Mouse (Mus musculus): Measurements from ENCODE around the gene Gzme. TPM values are rescaled to one million over a fixed set of nuclear protein-coding genes. Genes with fewer than 3 reads are reported as not detected.

Gene Gzme
- polyA plus RNA-seq, 1 experiment, result not detected

- Histone ChIP-seq H3K4me3 (replicated peaks; ENCODE audit: insufficient read depth, low read depth, low read length) (no peak overlapping the region), H3K27ac (ENCODE audit: insufficient read depth, low read length) (no peak overlapping the region), H3K4me1 (ENCODE audit: control insufficient read depth, insufficient read depth, low read length) (no peaks in the 10 kb centered on the region), H3K27me3 (ENCODE audit: control insufficient read depth, insufficient read depth, low read length) (no peaks in the 10 kb centered on the region; the same call in 1 of the 2 replicates)
- no peak for DNase-seq
- no peak for TF ChIP-seq CTCF (IDR thresholded peaks at IDR 0.05; ENCODE audit: borderline replicate concordance, insufficient read depth, low read depth, low read length)
- TF ChIP-seq POLR2A (IDR thresholded peaks at IDR 0.05; ENCODE audit: borderline replicate concordance, insufficient read depth, low read length), result no peak
- 53% methylated on average over 13 of the region's 13 CpGs for WGBS
Measured at GRCm38 (mm10) chr14:56105447-56106180, 14.8 kb downstream of the Gzme start.

- WGBS, result 92% methylated on average over 5 of the region's 5 CpGs
Measured at GRCm38 (mm10) chr14:56105016-56105415, 15.4 kb downstream of the Gzme start.

GRCm38 (mm10) chr14:56103452-56103851 is 17.0 kb downstream of the Gzme start:
- no peak for DNase-seq
- TF ChIP-seq CTCF (IDR thresholded peaks at IDR 0.05; ENCODE audit: borderline replicate concordance, insufficient read depth, low read depth, low read length), result no peak
- no peak for TF ChIP-seq POLR2A (IDR thresholded peaks at IDR 0.05; ENCODE audit: borderline replicate concordance, insufficient read depth, low read length)
- no peak overlapping the region for H3K27ac ChIP-seq (ENCODE audit: insufficient read depth, low read length)
- no peaks in the 10 kb centered on the region for H3K27me3 ChIP-seq (ENCODE audit: control insufficient read depth, insufficient read depth, low read length)
- H3K4me3 ChIP-seq (replicated peaks; ENCODE audit: insufficient read depth, low read depth, low read length), result no peak overlapping the region
- 81% methylated on average over 3 of the region's 3 CpGs for WGBS
- no peaks in the 10 kb centered on the region for H3K4me1 ChIP-seq (ENCODE audit: control insufficient read depth, insufficient read depth, low read length)

More at GRCm38 (mm10) chr14:56105016-56105415, 15.4 kb downstream of the Gzme start:
- Histone ChIP-seq H3K27ac (ENCODE audit: insufficient read depth, low read length) (no peak overlapping the region), H3K27me3 (ENCODE audit: control insufficient read depth, insufficient read depth, low read length) (no peaks in the 10 kb centered on the region; the same call in 1 of the 2 replicates), H3K4me1 (ENCODE audit: control insufficient read depth, insufficient read depth, low read length) (no peaks in the 10 kb centered on the region), H3K4me3 (replicated peaks; ENCODE audit: insufficient read depth, low read depth, low read length) (no peak overlapping the region)
- no peak for DNase-seq
- TF ChIP-seq POLR2A (IDR thresholded peaks at IDR 0.05; ENCODE audit: borderline replicate concordance, insufficient read depth, low read length) (no peak), CTCF (IDR thresholded peaks at IDR 0.05; ENCODE audit: borderline replicate concordance, insufficient read depth, low read depth, low read length) (no peak)

GRCm38 (mm10) chr14:56102386-56102785 is 18.0 kb downstream of the Gzme start, which contains the start of gene Ctsg:
Gene Ctsg, minus strand, starts transcription at chr14:56102574.
- Histone ChIP-seq H3K27ac (ENCODE audit: insufficient read depth, low read length) (no peak within 1 kb of the TSS), H3K4me3 (replicated peaks; ENCODE audit: insufficient read depth, low read depth, low read length) (no peak within 1 kb of the TSS), H3K4me1 (ENCODE audit: control insufficient read depth, insufficient read depth, low read length) (no peaks in the 10 kb centered on the region), H3K27me3 (ENCODE audit: control insufficient read depth, insufficient read depth, low read length) (no peaks in the 10 kb centered on the region)
- TF ChIP-seq CTCF (IDR thresholded peaks at IDR 0.05; ENCODE audit: borderline replicate concordance, insufficient read depth, low read depth, low read length) (no peak), POLR2A (IDR thresholded peaks at IDR 0.05; ENCODE audit: borderline replicate concordance, insufficient read depth, low read length) (no peak)
- 72% methylated on average over 10 of the region's 10 CpGs for WGBS
- DNase-seq, result no peak

- DNase-seq, result no peak
- Histone ChIP-seq H3K4me1 (ENCODE audit: control insufficient read depth, insufficient read depth, low read length) (no peaks in the 10 kb centered on the region), H3K4me3 (replicated peaks; ENCODE audit: insufficient read depth, low read depth, low read length) (no peak overlapping the region), H3K27me3 (ENCODE audit: control insufficient read depth, insufficient read depth, low read length) (no peaks in the 10 kb centered on the region), H3K27ac (ENCODE audit: insufficient read depth, low read length) (no peak overlapping the region)
- 81% methylated on average over 4 of the region's 4 CpGs for WGBS
- TF ChIP-seq CTCF (IDR thresholded peaks at IDR 0.05; ENCODE audit: borderline replicate concordance, insufficient read depth, low read depth, low read length), result peak; percentile 18; the same call in 1 of the 2 replicates
- no peak for TF ChIP-seq POLR2A (IDR thresholded peaks at IDR 0.05; ENCODE audit: borderline replicate concordance, insufficient read depth, low read length)
Measured at GRCm38 (mm10) chr14:56098940-56099339, 21.5 kb downstream of the Gzme start.

GRCm38 (mm10) chr14:56097597-56097996 is 22.8 kb downstream of the Gzme start:
- TF ChIP-seq CTCF (IDR thresholded peaks at IDR 0.05; ENCODE audit: borderline replicate concordance, insufficient read depth, low read depth, low read length) (no peak), POLR2A (IDR thresholded peaks at IDR 0.05; ENCODE audit: borderline replicate concordance, insufficient read depth, low read length) (no peak)
- WGBS, result 89% methylated on average over 1 of the region's 1 CpGs
- Histone ChIP-seq H3K4me3 (replicated peaks; ENCODE audit: insufficient read depth, low read depth, low read length) (no peak overlapping the region), H3K27ac (ENCODE audit: insufficient read depth, low read length) (no peak overlapping the region), H3K4me1 (ENCODE audit: control insufficient read depth, insufficient read depth, low read length) (no peaks in the 10 kb centered on the region), H3K27me3 (ENCODE audit: control insufficient read depth, insufficient read depth, low read length) (no peaks in the 10 kb centered on the region)
- no peak for DNase-seq

- H3K4me3 ChIP-seq (replicated peaks; ENCODE audit: insufficient read depth, low read depth, low read length), result no peak overlapping the region
- TF ChIP-seq CTCF (IDR thresholded peaks at IDR 0.05; ENCODE audit: borderline replicate concordance, insufficient read depth, low read depth, low read length) (no peak), POLR2A (IDR thresholded peaks at IDR 0.05; ENCODE audit: borderline replicate concordance, insufficient read depth, low read length) (no peak)
- WGBS, result 78% methylated on average over 2 of the region's 2 CpGs
Measured at GRCm38 (mm10) chr14:56093353-56093752, 27.1 kb downstream of the Gzme start.

GRCm38 (mm10) chr14:56086711-56087110 is 33.7 kb downstream of the Gzme start:
- TF ChIP-seq POLR2A (IDR thresholded peaks at IDR 0.05; ENCODE audit: borderline replicate concordance, insufficient read depth, low read length), result no peak
- no peak for TF ChIP-seq CTCF (IDR thresholded peaks at IDR 0.05; ENCODE audit: borderline replicate concordance, insufficient read depth, low read depth, low read length)
- no peak for DNase-seq
- Histone ChIP-seq H3K4me1 (ENCODE audit: control insufficient read depth, insufficient read depth, low read length) (no peaks in the 10 kb centered on the region), H3K4me3 (replicated peaks; ENCODE audit: insufficient read depth, low read depth, low read length) (no peak overlapping the region), H3K27ac (ENCODE audit: insufficient read depth, low read length) (no peak overlapping the region), H3K27me3 (ENCODE audit: control insufficient read depth, insufficient read depth, low read length) (no peaks in the 10 kb centered on the region; the same call in 1 of the 2 replicates)
- 85% methylated on average over 3 of the region's 3 CpGs for WGBS

More at GRCm38 (mm10) chr14:56093353-56093752, 27.1 kb downstream of the Gzme start:
- no peak for DNase-seq
- Histone ChIP-seq H3K4me1 (ENCODE audit: control insufficient read depth, insufficient read depth, low read length) (no peaks in the 10 kb centered on the region), H3K27ac (ENCODE audit: insufficient read depth, low read length) (no peak overlapping the region), H3K27me3 (ENCODE audit: control insufficient read depth, insufficient read depth, low read length) (no peaks in the 10 kb centered on the region)
